In genomic region chr16:91068969-91069368, GRCm38 (mm10) we compare ENCODE assay signal across 9 mouse cellular contexts. TPM values are rescaled to one million over a fixed set of nuclear protein-coding genes. Genes with fewer than 3 reads are reported as not detected.
DNase-seq lines count a peak whose midpoint lies in the region; ATAC-seq and TF ChIP-seq lines count a peak whose summit lies in the region.
"Had no signal": no experiment of that assay in that cellular context is flagged by ENCODE, and none has a peak within 500 bp of the region (broad histone marks: within the 10 kb centered on the region; RNA-seq: fewer than 3 reads in every experiment).

No protein-coding gene starts in this region.

- H3K36me3 ChIP-seq in limb, embryonic 14.5 days (ENCODE audit: control insufficient read depth, insufficient read depth, low read length) = no peaks in the 10 kb centered on the region
- H3K36me3 ChIP-seq in stomach, postnatal 0 days (ENCODE audit: control insufficient read depth, insufficient read depth, low read length) = no peaks in the 10 kb centered on the region
- H3K36me3 ChIP-seq: limb, embryonic 15.5 days had no signal

- WGBS in limb, embryonic 14.5 days = 25% methylated on average over 12 of the region's 12 CpGs
- 25% methylated on average over 12 of the region's 12 CpGs for WGBS in stomach, postnatal 0 days

- H3K9me3 ChIP-seq in limb, embryonic 14.5 days (ENCODE audit: control insufficient read depth, low read length) = no peaks in the 10 kb centered on the region
- H3K9me3 ChIP-seq in stomach, postnatal 0 days (ENCODE audit: control insufficient read depth, low read length) = no peaks in the 10 kb centered on the region
- H3K9me3 ChIP-seq: limb, embryonic 15.5 days had no signal

- ATAC-seq in limb, embryonic 14.5 days (ENCODE audit: low FRiP score, low read depth) = peak; percentile 77
- ATAC-seq in stomach, postnatal 0 days (ENCODE audit: low FRiP score, low TSS enrichment) = no peak; the same call in 1 of the 2 replicates

- intact Hi-C loops in gastrocnemius, adult 2 months (cut with DNase I) = no loop called here

- no peak for TF ChIP-seq EP300 in stomach, postnatal 0 days (optimal IDR thresholded peaks at IDR 0.05)

- H3K9ac ChIP-seq in limb, embryonic 14.5 days (ENCODE audit: low read depth, low read length, severe bottlenecking) = peak overlapping the region; percentile 18; the same call in 1 of the 2 replicates
- H3K9ac ChIP-seq in stomach, postnatal 0 days (ENCODE audit: low read length) = no peak overlapping the region
- H3K9ac ChIP-seq: limb, embryonic 15.5 days had no signal

- no peak for TF ChIP-seq POLR2A in limb, embryonic 14.5 days (IDR thresholded peaks at IDR 0.05; ENCODE audit: borderline replicate concordance, extremely low read depth, insufficient read depth, insufficient read length)

- H3K4me2 ChIP-seq in limb, embryonic 14.5 days (replicated peaks; ENCODE audit: low read depth, low read length, severe bottlenecking) = no peak overlapping the region
- H3K4me2 ChIP-seq in stomach, postnatal 0 days (replicated peaks; ENCODE audit: low read depth) = no peak overlapping the region
- H3K4me2 ChIP-seq: limb, embryonic 15.5 days had no signal

- H3K27me3 ChIP-seq in limb, embryonic 14.5 days (ENCODE audit: control insufficient read depth, insufficient read depth, low read length) = no peaks in the 10 kb centered on the region
- H3K27me3 ChIP-seq in stomach, postnatal 0 days (ENCODE audit: control insufficient read depth, insufficient read depth, low read length) = no peaks in the 10 kb centered on the region
- H3K27me3 ChIP-seq: limb, embryonic 15.5 days had no signal

- H3K4me3 ChIP-seq in gastrocnemius, adult 2 months = peak overlapping the region; percentile 52
- H3K4me3 ChIP-seq in limb, embryonic 14.5 days (replicated peaks; ENCODE audit: low read length) = no peak overlapping the region
- no peak overlapping the region for H3K4me3 ChIP-seq in stomach, postnatal 0 days (ENCODE audit: low read depth, low read length)
- H3K4me3 ChIP-seq: limb, embryonic 15.5 days had no signal

- peak; percentile 42 for DNase-seq in gastrocnemius, adult 2 months
- no peak for DNase-seq in gastrocnemius, adult 18-20 months (ENCODE audit: low spot score)
- DNase-seq in lung, postnatal 4 days = peak; percentile 23 to 61
- no peak for DNase-seq in lung, adult 18-20 months
- DNase-seq in limb, embryonic 14.5 days (ENCODE audit: low spot score) = peak; percentile 37
- peak; percentile 27 for DNase-seq in stomach, postnatal 0 days (ENCODE audit: low spot score)
- DNase-seq in liver = no peak
- no peak for DNase-seq in urinary bladder, adult 18-20 months (ENCODE audit: low spot score in 2 of 2)

- peak overlapping the region; percentile 21; the same call in 1 of the 2 replicates for H3K27ac ChIP-seq in gastrocnemius, adult 2 months
- H3K27ac ChIP-seq in limb, embryonic 14.5 days (replicated peaks; ENCODE audit: low read depth, low read length) = no peak overlapping the region
- H3K27ac ChIP-seq in stomach, postnatal 0 days (replicated peaks) = no peak overlapping the region
- H3K27ac ChIP-seq: limb, embryonic 15.5 days had no signal

- TF ChIP-seq CTCF in gastrocnemius, adult 2 months (IDR thresholded peaks at IDR 0.05) = no peak
- no peak for TF ChIP-seq CTCF in stomach, postnatal 0 days (IDR thresholded peaks at IDR 0.05; ENCODE audit: low read depth)

- H3K4me1 ChIP-seq in limb, embryonic 14.5 days (ENCODE audit: control insufficient read depth, insufficient read depth, low read length) = 0 out of 2 replicates have a peak, but pooled peaks cover 4% of the 10 kb centered on the region
- no peaks in the 10 kb centered on the region for H3K4me1 ChIP-seq in stomach, postnatal 0 days (replicated peaks; ENCODE audit: control insufficient read depth, insufficient read depth)

RNA-seq across cellular contexts. Expression of gene Paxbp1, which starts 24.6 kb away (rescaled TPM):
- 10 to 100 TPM; 10.7 to 11.6 TPM for total RNA-seq in gastrocnemius, adult 2 months (2021)
- total RNA-seq in gastrocnemius, adult 18-20 months (2021) = 1 to 10 TPM; 8.1 to 9.0 TPM
- 117 and 132 TPM in 2 replicates for polyA plus RNA-seq in limb, embryonic 14.5 days (2012; rRNA removed)
- 56.2 and 69.4 TPM in 2 replicates for polyA plus RNA-seq in limb, embryonic 14.5 days (2014; fragmentation: Nextera tagmentation; extraction: Ambion mirVana)
- 13.8 and 15.0 TPM in 2 replicates for polyA plus RNA-seq in stomach, postnatal 0 days (2015; fragmentation: Nextera tagmentation; extraction: Ambion mirVana)

RNA-seq across cellular contexts. Expression of gene 4932438H23Rik, which starts 26.0 kb away (rescaled TPM):
- under 1 TPM; 0.08 to 0.48 TPM for total RNA-seq in gastrocnemius, adult 2 months (2021)
- under 1 TPM; 0.24 to 0.62 TPM for total RNA-seq in gastrocnemius, adult 18-20 months (2021)
- 0.45 and 0.60 TPM in 2 replicates for polyA plus RNA-seq in limb, embryonic 14.5 days (2012; rRNA removed)
- 0.32 and 1.3 TPM in 2 replicates for polyA plus RNA-seq in limb, embryonic 14.5 days (2014; fragmentation: Nextera tagmentation; extraction: Ambion mirVana)
- 0.04 and 0.10 TPM in 2 replicates for polyA plus RNA-seq in stomach, postnatal 0 days (2015; fragmentation: Nextera tagmentation; extraction: Ambion mirVana)

RNA-seq across cellular contexts. Expression of gene Synj1, which starts 57.9 kb away (rescaled TPM):
- total RNA-seq in gastrocnemius, adult 2 months (2021) = 10 to 100 TPM; 11.2 to 13.8 TPM
- total RNA-seq in gastrocnemius, adult 18-20 months (2021) = 10 to 100 TPM in 1 of 2 experiments, 1 to 10 TPM in 1; 7.7 to 14.0 TPM
- polyA plus RNA-seq in limb, embryonic 14.5 days (2012; rRNA removed) = 19.2 and 23.9 TPM in 2 replicates
- polyA plus RNA-seq in limb, embryonic 14.5 days (2014; fragmentation: Nextera tagmentation; extraction: Ambion mirVana) = 13.8 and 14.5 TPM in 2 replicates
- polyA plus RNA-seq in stomach, postnatal 0 days (2015; fragmentation: Nextera tagmentation; extraction: Ambion mirVana) = 5.2 and 5.6 TPM in 2 replicates

Comparison
In these comparisons a context has a peak if more than half of its experiments do, and no peak if none do; other contexts are left out.
1. DNase-seq: peak in gastrocnemius, adult 2 months (single experiment), lung, postnatal 4 days (2 of 2), limb, embryonic 14.5 days (single experiment) and stomach, postnatal 0 days (single experiment); none in gastrocnemius, adult 18-20 months (single experiment), lung, adult 18-20 months (0 of 2), liver (single experiment) and urinary bladder, adult 18-20 months (0 of 2).